Mouse (Mus musculus) leukemia stem cell, adult 10-12 weeks (primary cell): ENCODE results near the gene Nyap2. TPM values are rescaled to one million over a fixed set of nuclear protein-coding genes. Genes with fewer than 3 reads are reported as not detected.

Experiments used
- polyA plus RNA-seq: library from polyadenylated mRNA; stranded (reverse); fragments of >175 nt; gene quantifications from 2 replicates; pipeline ENCODE4 v1.2.3, GENCODE M21; 2012; ENCODE audit warnings: low replicate concordance

Nyap2 gene
- not detected in 2 replicates for polyA plus RNA-seq

DNA sequence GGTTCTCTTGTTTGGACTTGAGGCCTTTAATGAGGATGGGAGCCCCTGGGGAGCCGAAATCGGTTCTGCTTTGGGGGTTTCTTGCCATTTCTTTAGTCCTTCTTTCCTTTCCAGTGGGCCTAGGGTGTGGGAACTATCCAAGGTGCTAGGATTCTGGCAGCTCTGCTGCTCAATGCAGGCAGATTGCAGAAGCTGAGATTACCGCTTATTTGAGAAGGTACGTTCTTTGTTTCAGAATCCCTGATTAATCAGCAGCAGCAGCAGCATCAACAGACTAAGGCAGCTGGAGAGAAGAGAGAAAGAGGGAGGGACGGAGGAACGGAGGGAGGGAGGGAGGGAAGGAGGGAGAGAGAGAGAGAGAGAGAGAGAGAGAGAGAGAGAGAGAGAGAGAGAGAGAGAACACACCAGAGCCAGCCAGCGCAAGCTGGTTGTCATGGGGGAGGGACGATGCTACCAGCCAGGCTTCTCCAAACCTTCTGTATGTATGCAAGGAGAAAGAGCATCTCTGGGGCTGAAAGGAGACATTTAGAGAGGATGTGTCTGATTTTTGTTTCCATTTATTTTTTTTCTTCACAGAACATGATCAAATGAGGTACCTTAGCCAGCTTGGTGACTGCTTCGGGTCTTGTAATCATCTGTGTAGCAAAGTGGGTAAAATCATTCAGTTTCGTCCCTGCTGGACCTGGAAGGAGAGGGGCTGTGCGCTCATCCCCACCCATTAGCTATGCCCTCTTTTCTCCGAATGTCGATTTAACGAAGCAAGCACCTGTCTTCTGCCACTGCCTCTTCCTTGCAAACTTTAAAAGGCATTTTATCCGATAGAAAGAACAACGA is at the start of gene Nyap2:
Nyap2 (plus strand) TSS at position 120 of the 834 bp plus-strand sequence.

